Mouse (Mus musculus) brain, embryonic 14.5 days (tissue): ENCODE results near the gene Masp1.

Experiments
- CTCF ChIP-seq: fragments of 200-500 bp; IDR thresholded peaks from 2 replicates; pipeline ENCODE4 v1.5.1; 2012; ENCODE audit warnings: inconsistent platforms, mild to moderate bottlenecking, moderate library complexity, borderline replicate concordance; ENCODE audit not compliant: insufficient read depth, insufficient read length; ENCODE audit errors: extremely low read depth
- POLR2A ChIP-seq: fragments of 200-500 bp; IDR thresholded peaks from 2 replicates; pipeline ENCODE4 v1.6.1; 2012; ENCODE audit warnings: mild to moderate bottlenecking, inconsistent platforms, borderline replicate concordance; ENCODE audit not compliant: poor library complexity, insufficient read depth, insufficient read length, severe bottlenecking; ENCODE audit errors: extremely low read depth

DNA sequence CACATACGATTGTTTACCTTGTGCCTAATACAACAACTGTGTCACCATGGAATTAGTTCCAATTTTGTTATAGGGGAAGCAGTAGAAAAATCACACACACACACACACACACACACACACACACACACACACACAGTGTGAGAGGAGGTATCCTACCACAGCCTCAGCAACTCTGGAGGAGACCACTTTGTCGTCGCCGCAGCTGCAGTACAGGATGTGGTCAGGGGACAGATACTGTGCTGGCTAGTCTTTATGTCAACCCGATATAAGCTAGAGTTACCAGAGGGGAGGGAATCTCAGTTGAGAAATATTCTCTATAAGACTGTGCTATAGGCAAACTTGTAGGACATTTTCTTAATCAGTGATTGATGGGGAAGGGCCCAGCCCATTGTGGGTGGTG lies 63.3 kb downstream of the Masp1 start:
- no peak for TF ChIP-seq POLR2A
- no peak for TF ChIP-seq CTCF
